Mouse (Mus musculus): ENCODE measurements around the gene Tbxas1.

- TF ChIP-seq CTCF (conservative IDR thresholded peaks at IDR 0.05; ENCODE audit: low read length), result no peak
- no peak for TF ChIP-seq NANOG (IDR thresholded peaks at IDR 0.05; ENCODE audit: borderline replicate concordance, low read length)
Observed at GRCm38 (mm10) chr6:38881975-38882374, 6.8 kb downstream of the Tbxas1 start.
